Mouse (Mus musculus): ENCODE measurements at regions not wholly inside any gene's neighbourhood (a gene's known extent, or its start where the extent isn't known, plus 50 kb on each side); places are given as distances from the start of the nearest gene placed in this dataset.

- no peak overlapping the region for H3K4me3 ChIP-seq (ENCODE audit: low read depth, low read length)
Observed at GRCm38 (mm10) chr7:145019137-145019536, 79.4 kb upstream of the Ccnd1 start.

DNA sequence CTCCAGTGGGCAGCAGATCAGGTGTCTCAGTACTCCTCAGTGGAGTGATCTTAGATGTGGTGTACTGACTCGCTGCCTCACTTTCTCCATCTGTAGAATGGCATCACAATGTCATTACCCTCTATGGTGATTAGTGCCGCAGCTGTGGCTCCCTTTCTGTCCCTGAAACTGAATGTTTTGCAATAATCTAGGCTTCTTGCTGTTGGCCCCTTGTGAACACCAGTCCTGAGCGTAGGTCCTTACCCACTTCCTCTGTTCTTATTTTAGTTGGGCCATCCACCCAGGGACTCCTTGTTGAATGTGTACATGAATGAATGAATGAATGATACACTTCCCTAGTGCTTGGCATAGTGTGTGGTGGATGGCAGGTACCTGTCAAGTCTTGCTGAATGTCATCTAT, 78.4 kb upstream of the Ccnd1 start:
- H3K27ac ChIP-seq (ENCODE audit: low read length): no peak overlapping the region
- H3K4me1 ChIP-seq (ENCODE audit: control insufficient read depth, insufficient read depth, low read length): peaks cover 7% of the 10 kb centered on the region; the same call in 1 of the 2 replicates
- no peaks in the 10 kb centered on the region for H3K36me3 ChIP-seq (ENCODE audit: control insufficient read depth, insufficient read depth, low read length)
- H3K4me2 ChIP-seq (ENCODE audit: low read length): no peak overlapping the region
- H3K27me3 ChIP-seq (ENCODE audit: control insufficient read depth, insufficient read depth, low read depth, low read length): no peaks in the 10 kb centered on the region
- 92% methylated on average over 3 of the region's 3 CpGs for WGBS
- no peak overlapping the region for H3K9ac ChIP-seq (ENCODE audit: low read depth, low read length)
- H3K9me3 ChIP-seq (replicated peaks; ENCODE audit: control insufficient read depth, low read length, poor library complexity, severe bottlenecking): no peaks in the 10 kb centered on the region
- ATAC-seq: no peak
- H3K4me3 ChIP-seq (ENCODE audit: low read depth, low read length): no peak overlapping the region

More at GRCm38 (mm10) chr7:145019137-145019536, 79.4 kb upstream of the Ccnd1 start:
- no peak for ATAC-seq
- Histone ChIP-seq H3K36me3 (ENCODE audit: control insufficient read depth, insufficient read depth, low read length) (no peaks in the 10 kb centered on the region), H3K4me2 (ENCODE audit: low read length) (no peak overlapping the region), H3K27ac (ENCODE audit: low read length) (no peak overlapping the region), H3K9me3 (replicated peaks; ENCODE audit: control insufficient read depth, low read length, poor library complexity, severe bottlenecking) (no peaks in the 10 kb centered on the region), H3K27me3 (ENCODE audit: control insufficient read depth, insufficient read depth, low read depth, low read length) (no peaks in the 10 kb centered on the region), H3K9ac (ENCODE audit: low read depth, low read length) (no peak overlapping the region), H3K4me1 (ENCODE audit: control insufficient read depth, insufficient read depth, low read length) (peaks cover 7% of the 10 kb centered on the region; the same call in 1 of the 2 replicates)
- 81% methylated on average over 2 of the region's 2 CpGs for WGBS

- no peaks in the 10 kb centered on the region for H3K9me3 ChIP-seq (replicated peaks; ENCODE audit: control insufficient read depth, low read length, poor library complexity, severe bottlenecking)
- WGBS: 19% methylated on average over 22 of the region's 22 CpGs
- H3K27ac ChIP-seq (ENCODE audit: low read length): no peak overlapping the region
- H3K27me3 ChIP-seq (ENCODE audit: control insufficient read depth, insufficient read depth, low read depth, low read length): no peaks in the 10 kb centered on the region
- no peak for ATAC-seq
- H3K9ac ChIP-seq (ENCODE audit: low read depth, low read length): no peak overlapping the region
- H3K36me3 ChIP-seq (ENCODE audit: control insufficient read depth, insufficient read depth, low read length): no peaks in the 10 kb centered on the region
- no peak overlapping the region for H3K4me3 ChIP-seq (ENCODE audit: low read depth, low read length)
- no peak overlapping the region for H3K4me2 ChIP-seq (ENCODE audit: low read length)
- peaks cover 7% of the 10 kb centered on the region; the same call in 1 of the 2 replicates for H3K4me1 ChIP-seq (ENCODE audit: control insufficient read depth, insufficient read depth, low read length)
Observed at GRCm38 (mm10) chr7:145015463-145016085, 75.8 kb upstream of the Ccnd1 start.

- Histone ChIP-seq H3K4me1 (ENCODE audit: control insufficient read depth, insufficient read depth, low read length) (peaks cover 4% of the 10 kb centered on the region; the same call in 1 of the 2 replicates), H3K9me3 (replicated peaks; ENCODE audit: control insufficient read depth, low read length, poor library complexity, severe bottlenecking) (no peaks in the 10 kb centered on the region), H3K27ac (ENCODE audit: low read length) (no peak overlapping the region), H3K27me3 (ENCODE audit: control insufficient read depth, insufficient read depth, low read depth, low read length) (no peaks in the 10 kb centered on the region), H3K36me3 (ENCODE audit: control insufficient read depth, insufficient read depth, low read length) (no peaks in the 10 kb centered on the region), H3K4me3 (ENCODE audit: low read depth, low read length) (no peak overlapping the region), H3K4me2 (ENCODE audit: low read length) (no peak overlapping the region), H3K9ac (ENCODE audit: low read depth, low read length) (no peak overlapping the region)
- ATAC-seq: no peak
- WGBS: 65% methylated on average over 4 of the region's 4 CpGs
Observed at GRCm38 (mm10) chr7:145010757-145011156, 71.0 kb upstream of the Ccnd1 start.

DNA sequence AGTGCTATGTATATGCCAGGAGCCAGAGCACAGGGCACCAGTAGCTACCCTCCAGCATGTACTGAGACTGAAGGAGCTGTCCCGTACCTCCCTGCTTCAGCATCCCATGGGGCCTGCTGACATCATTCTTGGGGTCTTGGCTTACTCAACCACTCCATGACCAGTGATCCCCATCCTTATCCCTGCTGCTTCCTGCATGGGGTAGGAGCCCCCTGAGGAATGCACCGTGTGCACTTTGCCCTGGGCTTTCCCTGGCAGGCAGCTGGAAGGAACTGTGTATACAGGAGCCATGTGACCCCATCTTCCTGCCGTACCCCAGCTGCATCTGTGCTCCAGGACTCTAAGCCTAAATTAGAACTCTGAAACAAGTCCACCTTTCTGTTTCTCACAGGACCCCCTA, 70.3 kb upstream of the Ccnd1 start:
- Histone ChIP-seq H3K36me3 (ENCODE audit: control insufficient read depth, insufficient read depth, low read length) (no peaks in the 10 kb centered on the region), H3K4me3 (ENCODE audit: low read depth, low read length) (no peak overlapping the region), H3K4me2 (ENCODE audit: low read length) (no peak overlapping the region), H3K9me3 (replicated peaks; ENCODE audit: control insufficient read depth, low read length, poor library complexity, severe bottlenecking) (no peaks in the 10 kb centered on the region), H3K27me3 (ENCODE audit: control insufficient read depth, insufficient read depth, low read depth, low read length) (no peaks in the 10 kb centered on the region), H3K9ac (ENCODE audit: low read depth, low read length) (no peak overlapping the region), H3K27ac (ENCODE audit: low read length) (no peak overlapping the region), H3K4me1 (ENCODE audit: control insufficient read depth, insufficient read depth, low read length) (no peaks in the 10 kb centered on the region)
- ATAC-seq: no peak
- 72% methylated on average over 3 of the region's 3 CpGs for WGBS

DNA sequence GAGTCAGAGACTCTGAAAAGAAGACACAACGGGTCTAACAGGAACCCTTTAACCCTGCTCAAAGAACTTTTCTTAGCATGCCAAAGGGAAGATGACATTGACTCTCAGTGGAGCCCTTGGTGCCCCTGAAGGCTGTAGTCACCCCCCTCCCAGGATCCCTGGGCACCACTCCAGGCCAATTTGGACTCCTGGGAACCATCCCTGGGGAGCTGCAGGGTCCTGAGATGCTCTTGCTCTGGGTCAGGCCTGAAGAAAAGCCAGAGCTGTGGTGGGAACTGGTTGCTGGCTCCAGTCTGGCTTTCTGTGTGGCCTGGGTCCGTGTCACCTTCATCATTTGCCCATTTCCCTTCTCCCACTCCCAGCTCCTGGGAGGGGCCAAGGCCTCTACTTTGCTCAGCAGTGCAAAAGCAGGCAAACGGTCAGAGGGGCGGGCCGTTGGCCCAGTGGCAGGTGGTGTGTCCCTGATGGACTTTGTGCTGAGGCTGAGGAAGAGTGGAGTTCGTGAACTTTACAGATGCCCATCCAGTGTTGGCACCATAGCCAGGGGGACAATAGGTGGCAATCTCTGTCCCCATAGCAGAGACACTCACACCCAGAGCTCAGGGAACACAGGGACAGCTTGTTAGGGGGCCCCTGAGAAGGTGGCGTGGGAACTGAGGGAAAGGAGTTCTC, 69.1 kb upstream of the Ccnd1 start:
- ATAC-seq: no peak
- Histone ChIP-seq H3K9me3 (replicated peaks; ENCODE audit: control insufficient read depth, low read length, poor library complexity, severe bottlenecking) (no peaks in the 10 kb centered on the region), H3K4me1 (ENCODE audit: control insufficient read depth, insufficient read depth, low read length) (no peaks in the 10 kb centered on the region), H3K9ac (ENCODE audit: low read depth, low read length) (no peak overlapping the region), H3K4me3 (ENCODE audit: low read depth, low read length) (no peak overlapping the region), H3K27ac (ENCODE audit: low read length) (no peak overlapping the region), H3K36me3 (ENCODE audit: control insufficient read depth, insufficient read depth, low read length) (no peaks in the 10 kb centered on the region), H3K4me2 (ENCODE audit: low read length) (no peak overlapping the region), H3K27me3 (ENCODE audit: control insufficient read depth, insufficient read depth, low read depth, low read length) (no peaks in the 10 kb centered on the region)
- WGBS: 77% methylated on average over 7 of the region's 7 CpGs

DNA sequence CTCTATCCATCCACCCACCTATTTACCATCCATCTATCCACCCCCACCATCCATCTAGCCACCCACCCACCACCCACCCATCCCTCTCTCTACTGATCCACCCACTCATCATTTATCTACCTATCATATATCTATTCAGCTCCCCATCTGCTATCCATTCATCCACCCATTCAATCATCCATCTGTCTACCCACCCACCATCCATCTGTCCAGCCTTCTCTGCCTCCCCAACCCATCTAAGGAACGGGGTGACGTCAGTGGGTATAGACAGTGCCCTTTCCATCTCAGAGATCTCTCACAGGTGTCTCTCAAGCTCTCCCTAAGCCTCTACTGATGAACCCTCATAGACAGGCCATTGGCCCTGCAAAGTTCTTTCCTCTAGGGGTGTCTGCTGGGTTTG, 67.5 kb upstream of the Ccnd1 start:
- Histone ChIP-seq H3K27ac (ENCODE audit: low read length) (no peak overlapping the region), H3K4me3 (ENCODE audit: low read depth, low read length) (no peak overlapping the region), H3K36me3 (ENCODE audit: control insufficient read depth, insufficient read depth, low read length) (no peaks in the 10 kb centered on the region), H3K9me3 (replicated peaks; ENCODE audit: control insufficient read depth, low read length, poor library complexity, severe bottlenecking) (no peaks in the 10 kb centered on the region), H3K27me3 (ENCODE audit: control insufficient read depth, insufficient read depth, low read depth, low read length) (no peaks in the 10 kb centered on the region), H3K9ac (ENCODE audit: low read depth, low read length) (no peak overlapping the region), H3K4me1 (ENCODE audit: control insufficient read depth, insufficient read depth, low read length) (no peaks in the 10 kb centered on the region), H3K4me2 (ENCODE audit: low read length) (no peak overlapping the region)
- no peak for ATAC-seq
- WGBS: 79% methylated on average over 2 of the region's 2 CpGs

DNA sequence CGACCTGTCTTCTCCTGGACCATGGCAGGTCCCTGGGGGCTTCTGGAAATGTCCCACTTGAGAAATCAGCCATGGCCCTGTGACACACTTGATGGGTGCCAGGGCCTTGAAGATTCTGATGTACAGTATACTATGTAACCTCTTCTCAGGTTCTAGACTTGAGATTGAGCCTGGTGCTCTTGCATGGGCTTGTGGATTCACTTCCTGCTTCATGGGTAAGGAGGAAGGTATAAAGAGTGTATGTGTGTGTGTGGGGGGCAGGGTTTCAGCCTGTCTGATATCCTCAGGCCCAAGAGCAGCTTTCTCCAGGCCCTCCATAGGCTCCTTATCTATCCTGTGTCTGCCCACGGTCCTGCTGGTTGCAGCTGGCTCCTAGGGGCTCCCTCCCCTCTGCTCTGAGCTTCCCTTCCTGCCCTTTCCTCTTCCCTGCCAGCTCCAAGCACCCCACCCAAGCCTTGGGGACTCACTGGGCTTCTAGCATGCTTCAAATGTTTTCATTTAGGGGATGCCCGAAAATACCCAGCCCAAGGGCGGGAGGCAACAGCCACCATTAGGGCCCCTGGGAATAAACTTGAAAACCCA, 61.9 kb upstream of the Ccnd1 start:
- Histone ChIP-seq H3K27me3 (ENCODE audit: control insufficient read depth, insufficient read depth, low read depth, low read length) (no peaks in the 10 kb centered on the region), H3K4me3 (ENCODE audit: low read depth, low read length) (no peak overlapping the region), H3K4me1 (ENCODE audit: control insufficient read depth, insufficient read depth, low read length) (no peaks in the 10 kb centered on the region), H3K27ac (ENCODE audit: low read length) (no peak overlapping the region), H3K36me3 (ENCODE audit: control insufficient read depth, insufficient read depth, low read length) (no peaks in the 10 kb centered on the region), H3K9me3 (replicated peaks; ENCODE audit: control insufficient read depth, low read length, poor library complexity, severe bottlenecking) (no peaks in the 10 kb centered on the region), H3K4me2 (ENCODE audit: low read length) (no peak overlapping the region), H3K9ac (ENCODE audit: low read depth, low read length) (no peak overlapping the region)
- ATAC-seq: no peak
- WGBS: 65% methylated on average over 4 of the region's 4 CpGs

GRCm38 (mm10) chr7:144999741-145000140, 60.0 kb upstream of the Ccnd1 start:
- Histone ChIP-seq H3K9ac (ENCODE audit: low read depth, low read length) (no peak overlapping the region), H3K27me3 (ENCODE audit: control insufficient read depth, insufficient read depth, low read depth, low read length) (no peaks in the 10 kb centered on the region), H3K9me3 (replicated peaks; ENCODE audit: control insufficient read depth, low read length, poor library complexity, severe bottlenecking) (no peaks in the 10 kb centered on the region), H3K27ac (ENCODE audit: low read length) (no peak overlapping the region), H3K36me3 (ENCODE audit: control insufficient read depth, insufficient read depth, low read length) (no peaks in the 10 kb centered on the region), H3K4me2 (ENCODE audit: low read length) (no peak overlapping the region), H3K4me1 (ENCODE audit: control insufficient read depth, insufficient read depth, low read length) (no peaks in the 10 kb centered on the region), H3K4me3 (ENCODE audit: low read depth, low read length) (no peak overlapping the region)
- 68% methylated on average over 3 of the region's 3 CpGs for WGBS
- ATAC-seq: no peak

All from midbrain, embryonic 16.5 days (tissue).